Mouse (Mus musculus) mesoderm, embryonic 11.5 days (tissue): Measurements from ENCODE around the gene Dok1.

Experiments used
- DNase-seq: peaks from one replicate; pipeline ENCODE4 v3.0.0-alpha.2; 2012; ENCODE audit warnings: low read depth, low spot score

The Dok1 gene

DNA sequence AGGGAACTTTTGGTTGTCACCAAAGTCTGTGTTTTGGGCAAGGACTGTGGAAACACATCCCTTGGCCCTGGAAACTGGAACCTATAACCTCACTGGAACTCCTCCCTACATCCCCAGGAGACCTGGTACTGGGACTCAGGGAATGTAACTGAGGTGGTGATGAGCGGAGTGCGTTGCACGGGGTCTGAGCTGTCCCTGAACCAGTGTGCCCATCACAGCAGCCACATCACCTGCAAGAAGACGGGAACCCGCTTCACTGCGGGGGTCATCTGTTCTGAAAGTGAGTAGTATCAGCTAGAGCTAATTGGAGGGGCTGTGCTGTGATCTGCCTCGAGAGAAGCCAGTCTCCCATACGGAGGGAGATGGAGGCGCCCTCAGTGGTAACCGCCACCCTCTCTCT lies 16.1 kb upstream of the Dok1 start:
- no peak for DNase-seq

DNA sequence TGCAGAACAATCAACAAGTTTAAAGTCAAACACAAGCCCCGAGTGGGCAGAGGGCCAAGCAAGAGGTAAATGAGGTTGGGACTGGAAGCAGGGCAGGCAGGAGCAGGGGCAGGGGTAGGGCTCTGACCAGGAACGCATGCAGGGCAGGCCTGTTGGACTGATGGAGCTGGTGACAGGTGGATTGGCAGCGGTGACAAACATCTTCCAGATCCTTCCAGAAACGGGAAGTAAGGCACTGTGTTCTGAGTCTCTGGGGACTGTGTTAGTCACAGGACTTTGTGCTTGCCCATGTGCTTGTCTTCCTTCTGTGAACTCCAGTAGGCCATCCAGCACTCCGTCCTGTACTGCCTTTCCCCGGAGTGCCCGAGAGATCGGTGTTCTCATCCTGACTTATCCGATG lies 11.5 kb upstream of the Dok1 start:
- DNase-seq: no peak

DNA sequence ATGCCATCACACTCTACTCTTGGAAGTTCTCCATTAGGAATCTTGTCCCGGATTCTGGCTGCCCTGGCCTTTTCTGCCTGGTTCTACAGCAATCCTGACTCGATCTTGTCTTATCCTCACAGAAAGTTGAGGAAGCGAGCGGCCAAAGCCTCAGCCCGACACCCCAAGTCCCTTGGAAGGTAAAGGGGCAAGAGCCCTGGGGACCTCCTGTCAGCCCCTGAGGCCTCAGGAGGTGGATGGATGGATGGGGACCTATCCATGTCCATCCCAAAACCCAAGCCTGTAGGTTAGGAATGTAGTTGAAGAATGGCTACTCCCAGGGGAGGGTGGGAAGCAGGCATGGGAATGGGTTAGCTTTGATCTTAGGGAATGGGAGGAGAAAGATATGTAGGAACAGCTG lies 10.7 kb upstream of the Dok1 start:
- DNase-seq: no peak

GRCm38 (mm10) chr6:83043561-83043960 lies 10.3 kb upstream of the Dok1 start:
- DNase-seq: no peak

GRCm38 (mm10) chr6:83040601-83041000 lies 7.3 kb upstream of the Dok1 start:
- DNase-seq: no peak

DNA sequence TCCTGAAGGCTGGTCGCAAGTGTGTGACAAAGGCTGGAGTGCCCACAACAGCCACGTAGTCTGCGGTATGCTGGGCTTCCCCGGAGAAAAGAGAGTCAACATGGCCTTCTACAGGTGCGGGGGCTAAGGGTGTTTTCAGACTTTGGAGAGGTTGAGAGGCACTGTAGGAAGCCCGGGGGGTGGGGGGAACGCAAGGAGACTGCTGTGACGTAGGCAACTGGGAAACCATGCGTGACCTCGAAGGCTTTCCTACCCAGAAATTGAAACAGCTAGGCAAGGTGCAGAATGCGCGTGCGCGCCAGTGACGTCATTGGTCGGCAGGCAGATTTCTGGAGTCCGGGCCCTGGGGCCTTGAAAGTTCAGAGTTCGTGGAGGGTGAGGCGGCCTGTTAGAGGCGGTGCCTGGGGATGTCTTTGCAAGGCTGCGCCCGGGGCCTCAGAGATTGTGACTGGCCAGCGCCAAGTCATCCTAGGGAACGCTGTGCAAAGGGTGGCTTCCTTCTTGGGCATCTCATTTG lies 5.3 kb upstream of the Dok1 start:
- peak; percentile 87 for DNase-seq

DNA sequence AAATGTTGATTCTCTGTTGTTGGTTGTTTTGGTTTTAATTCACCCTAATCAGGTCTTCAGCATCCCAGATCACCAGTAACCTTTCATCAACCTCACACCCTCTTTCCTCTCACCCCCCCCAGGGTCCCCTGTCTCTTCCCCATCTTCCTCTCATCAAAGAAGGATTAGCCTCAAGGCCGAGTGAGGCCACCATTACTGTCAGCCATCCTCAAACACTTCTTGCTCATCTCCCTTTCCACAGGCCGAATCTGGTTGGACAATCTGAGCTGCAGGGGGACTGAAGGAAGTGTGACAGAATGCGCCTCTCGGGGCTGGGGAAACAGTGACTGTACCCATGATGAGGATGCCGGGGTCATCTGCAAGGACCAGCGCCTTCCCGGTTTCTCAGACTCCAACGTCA lies 3.9 kb upstream of the Dok1 start:
- no peak for DNase-seq

GRCm38 (mm10) chr6:83034463-83035055 lies 1.3 kb upstream of the Dok1 start:
- DNase-seq: no peak

- peak; percentile 74 for DNase-seq
These were observed 491 bp downstream of the Dok1 start for GRCm38 (mm10) chr6:83032769-83033191.

- no peak for DNase-seq
These were observed 1.2 kb downstream of the Dok1 start for GRCm38 (mm10) chr6:83031921-83032590.

GRCm38 (mm10) chr6:83031111-83031510 lies 2.2 kb downstream of the Dok1 start:
- no peak for DNase-seq

- DNase-seq: no peak
These were observed 3.5 kb downstream of the Dok1 start for GRCm38 (mm10) chr6:83029777-83030176.

GRCm38 (mm10) chr6:83027706-83028105 lies 5.6 kb downstream of the Dok1 start:
- no peak for DNase-seq

DNA sequence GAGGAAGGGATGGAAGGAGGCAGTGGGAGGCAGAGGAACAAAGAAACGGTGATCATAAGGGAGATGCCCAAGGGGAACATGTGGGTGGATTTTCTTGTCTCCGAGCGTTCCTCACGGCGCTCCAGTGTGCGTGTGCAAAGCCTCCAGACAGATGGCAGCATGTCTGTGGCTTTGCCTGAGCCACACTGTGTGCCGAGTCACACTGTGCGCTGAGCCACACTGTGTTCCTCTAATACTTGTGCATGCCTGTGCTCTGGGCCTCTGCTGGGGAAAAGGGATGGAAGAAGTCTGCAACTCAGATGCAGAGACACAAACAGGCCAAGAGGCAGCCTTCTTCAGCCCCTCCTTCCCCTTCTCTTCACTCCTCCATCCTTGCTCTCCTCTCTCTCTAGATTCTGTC lies 6.0 kb downstream of the Dok1 start:
- no peak for DNase-seq

- DNase-seq: no peak
These were observed 8.1 kb downstream of the Dok1 start for GRCm38 (mm10) chr6:83025221-83025620.

- DNase-seq: no peak
These were observed 8.8 kb downstream of the Dok1 start for GRCm38 (mm10) chr6:83024421-83024820.

DNA sequence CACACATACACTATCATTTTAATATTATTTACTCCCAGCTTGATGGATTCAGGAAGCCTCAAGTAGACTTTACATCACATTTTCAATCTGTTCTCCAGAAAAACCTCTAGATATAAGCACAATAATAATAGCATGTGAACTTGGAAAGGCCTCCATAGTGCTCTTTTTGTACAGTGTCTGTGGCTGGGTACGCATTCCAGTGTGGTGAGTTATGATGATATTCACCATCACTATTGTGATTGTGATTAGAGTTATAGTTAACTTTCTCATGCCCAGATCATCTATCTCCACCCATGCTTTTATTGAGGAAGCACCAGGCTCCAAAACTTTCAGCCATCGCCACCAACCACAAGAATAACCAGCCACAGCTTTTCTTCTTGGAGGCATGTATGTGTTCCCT lies 9.5 kb downstream of the Dok1 start:
- DNase-seq: no peak

GRCm38 (mm10) chr6:83023008-83023407 lies 10.3 kb downstream of the Dok1 start:
- no peak for DNase-seq

- no peak for DNase-seq
These were observed 12.3 kb downstream of the Dok1 start for GRCm38 (mm10) chr6:83020836-83021593.

GRCm38 (mm10) chr6:83020121-83020520 lies 13.2 kb downstream of the Dok1 start:
- DNase-seq: no peak

DNA sequence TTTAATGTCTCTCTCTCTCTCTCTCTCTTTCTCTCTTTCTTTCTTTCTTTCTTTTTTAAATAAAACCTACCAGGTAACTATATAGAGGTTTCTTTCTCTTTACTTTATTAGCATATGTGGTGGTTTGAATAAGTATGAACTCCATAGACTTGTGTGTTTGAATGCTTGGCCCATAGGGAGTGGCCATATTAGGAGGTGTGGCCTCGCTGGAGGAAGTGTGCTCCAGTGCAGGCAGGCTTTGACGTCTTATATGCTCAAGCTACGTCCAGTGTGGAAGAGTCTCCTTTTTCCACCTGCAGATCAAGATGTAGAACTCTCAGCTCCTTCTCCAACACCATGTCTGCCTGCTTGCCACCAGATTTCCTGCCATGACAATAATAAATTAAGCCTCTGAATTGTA lies 14.2 kb downstream of the Dok1 start:
- no peak for DNase-seq

- DNase-seq: no peak
These were observed 16.1 kb downstream of the Dok1 start for GRCm38 (mm10) chr6:83017190-83017589.

GRCm38 (mm10) chr6:83015749-83016148 lies 17.5 kb downstream of the Dok1 start:
- DNase-seq: no peak
